Mouse (Mus musculus): ENCODE results near the gene Tbxas1. TPM values are rescaled to one million over a fixed set of nuclear protein-coding genes. Genes with fewer than 3 reads are reported as not detected.
A peak's percentile ranks its signal among the peaks of the same experiment; 100 is the strongest.

Gene Tbxas1
- polyA plus RNA-seq, 1 experiment from 2014 or later = 12.8 TPM

- H3K27me3 ChIP-seq (ENCODE audit: control insufficient read depth, insufficient read depth, low read depth, low read length) = no peaks in the 10 kb centered on the region
These were observed 16.8 kb downstream of the Tbxas1 start for GRCm38 (mm10) chr6:38892017-38892416.

GRCm38 (mm10) chr6:38893615-38894014 lies 18.4 kb downstream of the Tbxas1 start:
- Histone ChIP-seq H3K4me2 (ENCODE audit: low read depth, low read length) (no peak overlapping the region), H3K9ac (ENCODE audit: low read depth, low read length) (no peak overlapping the region), H3K36me3 (ENCODE audit: control insufficient read depth, insufficient read depth) (no peaks in the 10 kb centered on the region), H3K9me3 (replicated peaks; ENCODE audit: control insufficient read depth, low read length) (no peaks in the 10 kb centered on the region), H3K27ac (ENCODE audit: low read length) (no peak overlapping the region), H3K27me3 (ENCODE audit: control insufficient read depth, insufficient read depth, low read depth, low read length) (no peaks in the 10 kb centered on the region), H3K4me1 (ENCODE audit: control insufficient read depth, low read depth, low read length) (peaks cover 40% of the 10 kb centered on the region), H3K4me3 (ENCODE audit: low read depth, low read length) (no peak overlapping the region)
- 73% methylated on average over 3 of the region's 3 CpGs for WGBS (ENCODE audit: insufficient replicate concordance)
- no peak for ATAC-seq (ENCODE audit: low read depth)

More at GRCm38 (mm10) chr6:38892017-38892416, 16.8 kb downstream of the Tbxas1 start:
- peak overlapping the region; percentile 60 for H3K27ac ChIP-seq (ENCODE audit: low read length)
- peak overlapping the region; percentile 28 for H3K4me2 ChIP-seq (ENCODE audit: low read depth, low read length)
- peak overlapping the region; percentile 29 for H3K9ac ChIP-seq (ENCODE audit: low read depth, low read length)
- H3K9me3 ChIP-seq (replicated peaks; ENCODE audit: control insufficient read depth, low read length) = no peaks in the 10 kb centered on the region
- ATAC-seq (ENCODE audit: low read depth) = peak; percentile 91
- WGBS (ENCODE audit: insufficient replicate concordance) = 21% methylated on average over 2 of the region's 2 CpGs
- peaks cover 32% of the 10 kb centered on the region for H3K4me1 ChIP-seq (ENCODE audit: control insufficient read depth, low read depth, low read length)
- H3K4me3 ChIP-seq (ENCODE audit: low read depth, low read length) = no peak overlapping the region
- H3K36me3 ChIP-seq (ENCODE audit: control insufficient read depth, insufficient read depth) = no peaks in the 10 kb centered on the region

GRCm38 (mm10) chr6:38900073-38900472 lies 24.9 kb downstream of the Tbxas1 start:
- H3K27me3 ChIP-seq (ENCODE audit: control insufficient read depth, insufficient read depth, low read depth, low read length) = no peaks in the 10 kb centered on the region
- H3K9ac ChIP-seq (ENCODE audit: low read depth, low read length) = peak overlapping the region; percentile 56
- H3K4me3 ChIP-seq (ENCODE audit: low read depth, low read length) = peak overlapping the region; percentile 45
- peak; percentile 88 for ATAC-seq (ENCODE audit: low read depth)
- no peaks in the 10 kb centered on the region for H3K36me3 ChIP-seq (ENCODE audit: control insufficient read depth, insufficient read depth)
- peak overlapping the region; percentile 93 for H3K27ac ChIP-seq (ENCODE audit: low read length)
- H3K9me3 ChIP-seq (replicated peaks; ENCODE audit: control insufficient read depth, low read length) = no peaks in the 10 kb centered on the region
- peak overlapping the region; percentile 80 for H3K4me2 ChIP-seq (ENCODE audit: low read depth, low read length)
- peaks cover 62% of the 10 kb centered on the region for H3K4me1 ChIP-seq (ENCODE audit: control insufficient read depth, low read depth, low read length)
- 21% methylated on average over 4 of the region's 4 CpGs for WGBS (ENCODE audit: insufficient replicate concordance)

- ATAC-seq (ENCODE audit: low read depth) = peak; percentile 88
- Histone ChIP-seq H3K27me3 (ENCODE audit: control insufficient read depth, insufficient read depth, low read depth, low read length) (no peaks in the 10 kb centered on the region), H3K27ac (ENCODE audit: low read length) (peak overlapping the region; percentile 93), H3K9ac (ENCODE audit: low read depth, low read length) (peak overlapping the region; percentile 56), H3K36me3 (ENCODE audit: control insufficient read depth, insufficient read depth) (no peaks in the 10 kb centered on the region), H3K4me2 (ENCODE audit: low read depth, low read length) (peak overlapping the region; percentile 80), H3K9me3 (replicated peaks; ENCODE audit: control insufficient read depth, low read length) (no peaks in the 10 kb centered on the region), H3K4me3 (ENCODE audit: low read depth, low read length) (peak overlapping the region; percentile 45), H3K4me1 (ENCODE audit: control insufficient read depth, low read depth, low read length) (peaks cover 59% of the 10 kb centered on the region)
- WGBS (ENCODE audit: insufficient replicate concordance) = 47% methylated on average over 4 of the region's 4 CpGs
These were observed 25.4 kb downstream of the Tbxas1 start for GRCm38 (mm10) chr6:38900479-38901126.

GRCm38 (mm10) chr6:38901152-38901551 lies 25.9 kb downstream of the Tbxas1 start:
- Histone ChIP-seq H3K9ac (ENCODE audit: low read depth, low read length) (peak overlapping the region; percentile 56), H3K4me2 (ENCODE audit: low read depth, low read length) (peak overlapping the region; percentile 80), H3K36me3 (ENCODE audit: control insufficient read depth, insufficient read depth) (no peaks in the 10 kb centered on the region), H3K9me3 (replicated peaks; ENCODE audit: control insufficient read depth, low read length) (no peaks in the 10 kb centered on the region), H3K4me1 (ENCODE audit: control insufficient read depth, low read depth, low read length) (peaks cover 55% of the 10 kb centered on the region), H3K27ac (ENCODE audit: low read length) (peak overlapping the region; percentile 93), H3K27me3 (ENCODE audit: control insufficient read depth, insufficient read depth, low read depth, low read length) (no peaks in the 10 kb centered on the region), H3K4me3 (ENCODE audit: low read depth, low read length) (peak overlapping the region; percentile 45)
- 41% methylated on average over 4 of the region's 4 CpGs for WGBS (ENCODE audit: insufficient replicate concordance)
- ATAC-seq (ENCODE audit: low read depth) = 0 out of 2 replicates have a peak, but pooled peaks have one; percentile 8

GRCm38 (mm10) chr6:38901636-38902035 lies 26.4 kb downstream of the Tbxas1 start:
- Histone ChIP-seq H3K27me3 (ENCODE audit: control insufficient read depth, insufficient read depth, low read depth, low read length) (no peaks in the 10 kb centered on the region), H3K4me3 (ENCODE audit: low read depth, low read length) (no peak overlapping the region), H3K9me3 (replicated peaks; ENCODE audit: control insufficient read depth, low read length) (no peaks in the 10 kb centered on the region), H3K4me1 (ENCODE audit: control insufficient read depth, low read depth, low read length) (peaks cover 55% of the 10 kb centered on the region), H3K27ac (ENCODE audit: low read length) (peak overlapping the region; percentile 93), H3K36me3 (ENCODE audit: control insufficient read depth, insufficient read depth) (no peaks in the 10 kb centered on the region), H3K4me2 (ENCODE audit: low read depth, low read length) (peak overlapping the region; percentile 80), H3K9ac (ENCODE audit: low read depth, low read length) (peak overlapping the region; percentile 56)
- 8% methylated on average over 3 of the region's 3 CpGs for WGBS (ENCODE audit: insufficient replicate concordance)
- no peak for ATAC-seq (ENCODE audit: low read depth)

GRCm38 (mm10) chr6:38902820-38903439 lies 27.7 kb downstream of the Tbxas1 start:
- WGBS (ENCODE audit: insufficient replicate concordance) = 75% methylated on average over 10 of the region's 10 CpGs
- Histone ChIP-seq H3K9me3 (replicated peaks; ENCODE audit: control insufficient read depth, low read length) (no peaks in the 10 kb centered on the region), H3K27me3 (ENCODE audit: control insufficient read depth, insufficient read depth, low read depth, low read length) (no peaks in the 10 kb centered on the region), H3K36me3 (ENCODE audit: control insufficient read depth, insufficient read depth) (no peaks in the 10 kb centered on the region), H3K9ac (ENCODE audit: low read depth, low read length) (no peak overlapping the region), H3K4me2 (ENCODE audit: low read depth, low read length) (peak overlapping the region; percentile 25; the same call in 1 of the 2 replicates), H3K27ac (ENCODE audit: low read length) (peak overlapping the region; percentile 68), H3K4me1 (ENCODE audit: control insufficient read depth, low read depth, low read length) (peaks cover 57% of the 10 kb centered on the region), H3K4me3 (ENCODE audit: low read depth, low read length) (no peak overlapping the region)
- no peak for ATAC-seq (ENCODE audit: low read depth)

GRCm38 (mm10) chr6:38906005-38906404 lies 30.8 kb downstream of the Tbxas1 start:
- no peak for ATAC-seq (ENCODE audit: low read depth)
- no peak overlapping the region for H3K9ac ChIP-seq (ENCODE audit: low read depth, low read length)
- no peaks in the 10 kb centered on the region for H3K36me3 ChIP-seq (ENCODE audit: control insufficient read depth, insufficient read depth)
- H3K27ac ChIP-seq (ENCODE audit: low read length) = peak overlapping the region; percentile 11; the same call in 1 of the 2 replicates
- H3K27me3 ChIP-seq (ENCODE audit: control insufficient read depth, insufficient read depth, low read depth, low read length) = no peaks in the 10 kb centered on the region
- H3K4me1 ChIP-seq (ENCODE audit: control insufficient read depth, low read depth, low read length) = peaks cover 55% of the 10 kb centered on the region
- 78% methylated on average over 6 of the region's 6 CpGs for WGBS (ENCODE audit: insufficient replicate concordance)
- no peaks in the 10 kb centered on the region for H3K9me3 ChIP-seq (replicated peaks; ENCODE audit: control insufficient read depth, low read length)
- H3K4me2 ChIP-seq (ENCODE audit: low read depth, low read length) = no peak overlapping the region
- no peak overlapping the region for H3K4me3 ChIP-seq (ENCODE audit: low read depth, low read length)

GRCm38 (mm10) chr6:38908401-38908800 lies 33.2 kb downstream of the Tbxas1 start:
- H3K4me2 ChIP-seq (ENCODE audit: low read depth, low read length) = no peak overlapping the region
- H3K36me3 ChIP-seq (ENCODE audit: control insufficient read depth, insufficient read depth) = no peaks in the 10 kb centered on the region
- H3K4me1 ChIP-seq (ENCODE audit: control insufficient read depth, low read depth, low read length) = peaks cover 56% of the 10 kb centered on the region
- H3K27me3 ChIP-seq (ENCODE audit: control insufficient read depth, insufficient read depth, low read depth, low read length) = no peaks in the 10 kb centered on the region
- ATAC-seq (ENCODE audit: low read depth) = no peak
- H3K9ac ChIP-seq (ENCODE audit: low read depth, low read length) = 0 out of 2 replicates have a peak overlapping the region, but pooled peaks have one; percentile 2
- H3K27ac ChIP-seq (ENCODE audit: low read length) = peak overlapping the region; percentile 31; the same call in 1 of the 2 replicates
- no peak overlapping the region for H3K4me3 ChIP-seq (ENCODE audit: low read depth, low read length)
- H3K9me3 ChIP-seq (replicated peaks; ENCODE audit: control insufficient read depth, low read length) = no peaks in the 10 kb centered on the region
- 78% methylated on average over 6 of the region's 6 CpGs for WGBS (ENCODE audit: insufficient replicate concordance)

Data from liver, embryonic 16.5 days (tissue).